Mouse (Mus musculus) embryonic fibroblast, embryonic 13.5 days (primary cell): Measurements from ENCODE around the gene Fam160a1. TPM values are rescaled to one million over a fixed set of nuclear protein-coding genes. Genes with fewer than 3 reads are reported as not detected.

ENCODE experiments used
- H3K27ac ChIP-seq: 2 replicates; pipeline ENCODE4 v1.5.1; 2012; ENCODE audit warnings: low read length, control low read depth, inconsistent platforms; ENCODE audit not compliant: insufficient read depth
- H3K4me1 ChIP-seq: 2 replicates; pipeline ENCODE4 v1.6.1; 2011; ENCODE audit warnings: low read length; ENCODE audit not compliant: control insufficient read depth, insufficient read depth
- H3K4me3 ChIP-seq: 2 replicates; pipeline ENCODE4 v1.5.1; 2011; ENCODE audit warnings: mild to moderate bottlenecking, control low read depth, low read length; ENCODE audit not compliant: insufficient read depth
- CTCF ChIP-seq: IDR thresholded peaks from 2 replicates; pipeline ENCODE4 v1.5.1; 2011; ENCODE audit warnings: mild to moderate bottlenecking, control low read depth, low read length, moderate library complexity, borderline replicate concordance; ENCODE audit not compliant: insufficient read depth
- POLR2A ChIP-seq: IDR thresholded peaks from 2 replicates; pipeline ENCODE4 v1.6.1; 2011; ENCODE audit warnings: low read depth, mild to moderate bottlenecking, control low read depth, low read length, moderate library complexity
- polyA plus RNA-seq: library from polyadenylated mRNA; stranded (reverse); fragments of >200 nt; gene quantifications from 2 replicates; pipeline ENCODE4 v1.2.4, GENCODE M21; 2011; ENCODE audit warnings: low read depth; ENCODE audit not compliant: missing spikeins, insufficient read length

Gene Fam160a1
- polyA plus RNA-seq = 3.4 and 4.7 TPM in 2 replicates

- H3K27ac ChIP-seq = no peak within 1 kb of the TSS
- TF ChIP-seq CTCF (no peak), POLR2A (no peak)
- no peak within 1 kb of the TSS for H3K4me3 ChIP-seq
- peaks cover 6% of the 10 kb centered on the region for H3K4me1 ChIP-seq
Observed at GRCm38 (mm10) chr3:85817191-85817590, at the start of gene Fam160a1. Gene Fam160a1, minus strand, starts transcription at chr3:85817291.

GRCm38 (mm10) chr3:85863996-85864395, 46.9 kb upstream of the Fam160a1 start:
- H3K4me1 ChIP-seq = no peaks in the 10 kb centered on the region
- no peak overlapping the region for H3K4me3 ChIP-seq
- TF ChIP-seq POLR2A (no peak), CTCF (no peak)
- no peak overlapping the region for H3K27ac ChIP-seq

- Histone ChIP-seq H3K4me1 (no peaks in the 10 kb centered on the region), H3K27ac (no peak overlapping the region), H3K4me3 (no peak overlapping the region)
- TF ChIP-seq POLR2A = no peak
- no peak for TF ChIP-seq CTCF
Observed at GRCm38 (mm10) chr3:85862886-85863285, 45.8 kb upstream of the Fam160a1 start.

GRCm38 (mm10) chr3:85860996-85861395, 43.9 kb upstream of the Fam160a1 start:
- H3K4me3 ChIP-seq = no peak overlapping the region
- no peak overlapping the region for H3K27ac ChIP-seq
- no peak for TF ChIP-seq CTCF
- no peak for TF ChIP-seq POLR2A
- no peaks in the 10 kb centered on the region for H3K4me1 ChIP-seq

- no peak for TF ChIP-seq CTCF
- no peak for TF ChIP-seq POLR2A
- no peak overlapping the region for H3K4me3 ChIP-seq
- H3K27ac ChIP-seq = no peak overlapping the region
- H3K4me1 ChIP-seq = no peaks in the 10 kb centered on the region
Observed at GRCm38 (mm10) chr3:85859311-85859710, 42.2 kb upstream of the Fam160a1 start.

- no peaks in the 10 kb centered on the region for H3K4me1 ChIP-seq
- H3K4me3 ChIP-seq = no peak overlapping the region
- TF ChIP-seq CTCF = no peak
- TF ChIP-seq POLR2A = no peak
- H3K27ac ChIP-seq = no peak overlapping the region
Observed at GRCm38 (mm10) chr3:85858140-85859135, 41.3 kb upstream of the Fam160a1 start.

- no peak overlapping the region for H3K4me3 ChIP-seq
- H3K4me1 ChIP-seq = no peaks in the 10 kb centered on the region
- TF ChIP-seq POLR2A = no peak
- no peak for TF ChIP-seq CTCF
- H3K27ac ChIP-seq = no peak overlapping the region
Observed at GRCm38 (mm10) chr3:85857083-85857482, 40.0 kb upstream of the Fam160a1 start.

GRCm38 (mm10) chr3:85855947-85856346, 38.9 kb upstream of the Fam160a1 start:
- H3K4me3 ChIP-seq = no peak overlapping the region
- no peak overlapping the region for H3K27ac ChIP-seq
- no peak for TF ChIP-seq POLR2A

GRCm38 (mm10) chr3:85855043-85855442, 38.0 kb upstream of the Fam160a1 start:
- Histone ChIP-seq H3K4me1 (no peaks in the 10 kb centered on the region), H3K27ac (no peak overlapping the region), H3K4me3 (no peak overlapping the region)
- no peak for TF ChIP-seq POLR2A
- TF ChIP-seq CTCF = no peak

More at GRCm38 (mm10) chr3:85855947-85856346, 38.9 kb upstream of the Fam160a1 start:
- no peaks in the 10 kb centered on the region for H3K4me1 ChIP-seq

- H3K4me3 ChIP-seq = no peak overlapping the region
- no peaks in the 10 kb centered on the region for H3K4me1 ChIP-seq
- H3K27ac ChIP-seq = no peak overlapping the region
- TF ChIP-seq POLR2A (no peak), CTCF (no peak)
Observed at GRCm38 (mm10) chr3:85854143-85854542, 37.1 kb upstream of the Fam160a1 start.
